ENCODE assay signal across 16 mouse cellular contexts in genomic region chr17:10187431-10188020, GRCm38 (mm10).
DNase-seq lines count a peak whose midpoint lies in the region; ATAC-seq and TF ChIP-seq lines count a peak whose summit lies in the region.
"Had no signal": no experiment of that assay in that cellular context is flagged by ENCODE, and none has a peak within 500 bp of the region (broad histone marks: within the 10 kb centered on the region; RNA-seq: fewer than 3 reads in every experiment).

No protein-coding gene starts in this region.

- no peak overlapping the region for H3K4me3 ChIP-seq in forebrain, embryonic 15.5 days
- H3K4me3 ChIP-seq in forebrain, embryonic 14.5 days (ENCODE audit: low read depth, low read length) = no peak overlapping the region
- no peak overlapping the region for H3K4me3 ChIP-seq in layer of hippocampus, adult 2 months
- no peak overlapping the region for H3K4me3 ChIP-seq in midbrain, embryonic 14.5 days (replicated peaks; ENCODE audit: low read depth, low read length)

- H3K9ac ChIP-seq in forebrain, embryonic 15.5 days (replicated peaks) = no peak overlapping the region
- H3K9ac ChIP-seq in forebrain, embryonic 14.5 days (ENCODE audit: low read length) = no peak overlapping the region
- no peak overlapping the region for H3K9ac ChIP-seq in midbrain, embryonic 14.5 days (replicated peaks; ENCODE audit: low read length)

- no peak for ATAC-seq in forebrain, embryonic 15.5 days (replicated peaks)
- no peak for ATAC-seq in forebrain, embryonic 14.5 days
- ATAC-seq in midbrain, embryonic 14.5 days (ENCODE audit: low FRiP score, low TSS enrichment) = no peak

- TF ChIP-seq CTCF in layer of hippocampus, adult 2 months (conservative IDR thresholded peaks at IDR 0.05) = no peak

- H3K27me3 ChIP-seq in forebrain, embryonic 15.5 days = no peaks in the 10 kb centered on the region
- H3K27me3 ChIP-seq in forebrain, embryonic 14.5 days (replicated peaks; ENCODE audit: control insufficient read depth, insufficient read depth, low read length) = no peaks in the 10 kb centered on the region
- H3K27me3 ChIP-seq in midbrain, embryonic 14.5 days (ENCODE audit: control insufficient read depth, insufficient read depth, low read length) = no peaks in the 10 kb centered on the region

- H3K9me3 ChIP-seq in forebrain, embryonic 15.5 days = no peaks in the 10 kb centered on the region
- H3K9me3 ChIP-seq in forebrain, embryonic 14.5 days (replicated peaks; ENCODE audit: control insufficient read depth, low read length) = no peaks in the 10 kb centered on the region
- H3K9me3 ChIP-seq in midbrain, embryonic 14.5 days (ENCODE audit: control insufficient read depth, low read length) = 0 out of 2 replicates have a peak, but pooled peaks cover 1% of the 10 kb centered on the region

- WGBS in forebrain, embryonic 15.5 days = 66% methylated on average over 4 of the region's 4 CpGs
- 60% methylated on average over 4 of the region's 4 CpGs for WGBS in forebrain, embryonic 14.5 days
- 65% methylated on average over 4 of the region's 4 CpGs for WGBS in midbrain, embryonic 14.5 days

- DNase-seq in forebrain, embryonic 14.5 days (ENCODE audit: low spot score) = no peak
- DNase-seq in layer of hippocampus, adult 2 months (ENCODE audit: low spot score in 2 of 2) = no peak
- no peak for DNase-seq in layer of hippocampus, adult 8-10 months (ENCODE audit: low spot score in 2 of 2)
- DNase-seq in brain, adult 2 months (ENCODE audit: low read depth, low spot score) = peak; percentile 72
- DNase-seq in midbrain, embryonic 14.5 days = no peak
- no peak for DNase-seq in adrenal gland, postnatal 14 days
- DNase-seq in ovary, postnatal 10 days (ENCODE audit: low spot score) = no peak
- DNase-seq: cerebellum, adult 2 months; gastrocnemius, postnatal 25 days; heart, postnatal 4 days; liver; lung, adult 18-20 months; thymus, postnatal 4 days had no signal

- H3K36me3 ChIP-seq in forebrain, embryonic 15.5 days = no peaks in the 10 kb centered on the region
- H3K36me3 ChIP-seq in forebrain, embryonic 14.5 days (ENCODE audit: control insufficient read depth, insufficient read depth, low read length) = no peaks in the 10 kb centered on the region
- no peaks in the 10 kb centered on the region for H3K36me3 ChIP-seq in midbrain, embryonic 14.5 days (ENCODE audit: control insufficient read depth, insufficient read depth, low read length)

- peak overlapping the region; percentile 13; the same call in 1 of the 2 replicates for H3K27ac ChIP-seq in forebrain, embryonic 15.5 days (replicated peaks)
- no peak overlapping the region for H3K27ac ChIP-seq in forebrain, embryonic 14.5 days (ENCODE audit: low read depth, low read length)
- H3K27ac ChIP-seq in layer of hippocampus, adult 2 months = peak overlapping the region; percentile 80
- peak overlapping the region; percentile 32; the same call in 1 of the 2 replicates for H3K27ac ChIP-seq in midbrain, embryonic 14.5 days (replicated peaks; ENCODE audit: low read depth, low read length)
- H3K27ac ChIP-seq: macrophage had no signal

- H3K4me1 ChIP-seq in forebrain, embryonic 15.5 days = peaks cover 8% of the 10 kb centered on the region
- H3K4me1 ChIP-seq in forebrain, embryonic 14.5 days (ENCODE audit: control insufficient read depth, insufficient read depth, low read length) = no peaks in the 10 kb centered on the region
- no peaks in the 10 kb centered on the region for H3K4me1 ChIP-seq in midbrain, embryonic 14.5 days (ENCODE audit: control insufficient read depth, insufficient read depth, low read length)

- no peak overlapping the region for H3K4me2 ChIP-seq in forebrain, embryonic 15.5 days (replicated peaks)
- no peak overlapping the region for H3K4me2 ChIP-seq in forebrain, embryonic 14.5 days (ENCODE audit: low read length)
- H3K4me2 ChIP-seq in midbrain, embryonic 14.5 days (ENCODE audit: low read length) = no peak overlapping the region
- H3K4me2 ChIP-seq: heart, embryonic 11.5 days had no signal
